Comparison of ENCODE assay signal across 9 mouse cellular contexts in genomic region chr19:5922119-5922942, GRCm38 (mm10). TPM values are rescaled to one million over a fixed set of nuclear protein-coding genes. Genes with fewer than 3 reads are reported as not detected.
DNase-seq lines count a peak whose midpoint lies in the region; ATAC-seq lines count a peak whose summit lies in the region.
"Had no signal": no experiment of that assay in that cellular context is flagged by ENCODE, and none has a peak within 500 bp of the region (broad histone marks: within the 10 kb centered on the region; RNA-seq: fewer than 3 reads in every experiment).

No protein-coding gene starts in this region.

- H3K27me3 ChIP-seq in liver, embryonic 16.5 days (ENCODE audit: control insufficient read depth, insufficient read depth, low read depth, low read length), result peaks cover 13% of the 10 kb centered on the region

- H3K9ac ChIP-seq in liver, embryonic 16.5 days (ENCODE audit: low read depth, low read length), result peak overlapping the region; percentile 52

- ATAC-seq in liver, embryonic 16.5 days (ENCODE audit: low read depth), result peak; percentile 75

- DNase-seq in 416B (ENCODE audit: low read depth), result peak; percentile 41
- DNase-seq in c-Kit-positive CD71-positive TER-119-positive erythroid progenitor cells, embryonic 14.5 days (ENCODE audit: low spot score), result peak; percentile 55
- DNase-seq in heart, postnatal 14 days, result peak; percentile 53 to 61
- no peak for DNase-seq in embryo, embryonic 10 days (ENCODE audit: low spot score)
- DNase-seq in right cerebral cortex, postnatal 4 days, result no peak
- no peak for DNase-seq in layer of hippocampus, adult 8-10 months (ENCODE audit: low spot score in 2 of 2)
- DNase-seq in cerebellum, adult 18-20 months, result no peak

- peaks cover 42% of the 10 kb centered on the region for H3K4me1 ChIP-seq in liver, embryonic 16.5 days (ENCODE audit: control insufficient read depth, low read depth, low read length)

- 26% methylated on average over 15 of the region's 15 CpGs for WGBS in liver, embryonic 16.5 days (ENCODE audit: insufficient replicate concordance)

- peak overlapping the region; percentile 41 for H3K4me3 ChIP-seq in liver, embryonic 16.5 days (ENCODE audit: low read depth, low read length)

- H3K36me3 ChIP-seq in liver, embryonic 16.5 days (ENCODE audit: control insufficient read depth, insufficient read depth), result no peaks in the 10 kb centered on the region

- intact Hi-C loops in heart, postnatal 14 days (cut with DNase I), result loop anchor here (5.0 kb wide), 1 partner anchor 95 kb away; the partner anchor contains the start of gene Capn1

- peak overlapping the region; percentile 100 for H3K4me2 ChIP-seq in liver, embryonic 16.5 days (ENCODE audit: low read depth, low read length)

- H3K9me3 ChIP-seq in liver, embryonic 16.5 days (replicated peaks; ENCODE audit: control insufficient read depth, low read length), result no peaks in the 10 kb centered on the region

- peak overlapping the region; percentile 83 for H3K27ac ChIP-seq in liver, embryonic 16.5 days (ENCODE audit: low read length)
- H3K27ac ChIP-seq: macrophage had no signal

RNA-seq across cellular contexts. Expression of gene Cdc42ep2, which starts 2.3 kb away (rescaled TPM):
- 10 to 100 TPM in 1 of 2 experiments, 1 to 10 TPM in 1; 9.9 to 12.0 TPM for total RNA-seq in heart, postnatal 14 days (2021)
- 2.9 and 3.6 TPM in 2 replicates for polyA plus RNA-seq in liver, embryonic 16.5 days (2015; fragmentation: Nextera tagmentation; extraction: Ambion mirVana)
- 1 to 10 TPM; 4.4 to 6.0 (median 5.4) TPM for total RNA-seq in layer of hippocampus, adult 8-10 months (2022)

RNA-seq across cellular contexts. Expression of gene Dpf2, which starts 9.5 kb away (rescaled TPM):
- total RNA-seq in heart, postnatal 14 days (2021), result 100 to 1,000 TPM; 101 TPM
- 48.4 and 52.8 TPM in 2 replicates for polyA plus RNA-seq in liver, embryonic 16.5 days (2015; fragmentation: Nextera tagmentation; extraction: Ambion mirVana)
- 100 to 1,000 TPM in 1 of 4 experiments, 10 to 100 TPM in 3; 89.6 to 135 (median 97.5) TPM for total RNA-seq in layer of hippocampus, adult 8-10 months (2022)

RNA-seq across cellular contexts. Expression of gene Tigd3, which starts 28.4 kb away (rescaled TPM):
- under 1 TPM; 0.79 to 0.93 TPM for total RNA-seq in heart, postnatal 14 days (2021)
- polyA plus RNA-seq in liver, embryonic 16.5 days (2015; fragmentation: Nextera tagmentation; extraction: Ambion mirVana), result 2.3 and 2.6 TPM in 2 replicates
- 1 to 10 TPM; 2.2 to 3.5 (median 2.9) TPM for total RNA-seq in layer of hippocampus, adult 8-10 months (2022)

RNA-seq across cellular contexts. Expression of gene Pola2, which starts 41.7 kb away (rescaled TPM):
- total RNA-seq in heart, postnatal 14 days (2021), result 10 to 100 TPM; 12.3 to 14.2 TPM
- polyA plus RNA-seq in liver, embryonic 16.5 days (2015; fragmentation: Nextera tagmentation; extraction: Ambion mirVana), result 47.2 and 48.6 TPM in 2 replicates
- 1 to 10 TPM; 4.4 to 8.2 (median 7.1) TPM for total RNA-seq in layer of hippocampus, adult 8-10 months (2022)

RNA-seq across cellular contexts. Expression of gene Slc25a45, which starts 44.7 kb away (rescaled TPM):
- total RNA-seq in heart, postnatal 14 days (2021), result 1 to 10 TPM; 3.3 to 4.5 TPM
- 6.3 and 6.9 TPM in 2 replicates for polyA plus RNA-seq in liver, embryonic 16.5 days (2015; fragmentation: Nextera tagmentation; extraction: Ambion mirVana)
- 1 to 10 TPM; 3.1 to 7.1 (median 4.5) TPM for total RNA-seq in layer of hippocampus, adult 8-10 months (2022)

Comparison
In these comparisons a context has a peak if more than half of its experiments do, and no peak if none do; other contexts are left out.
1. DNase-seq: peak in 416B (single experiment), c-Kit-positive CD71-positive TER-119-positive erythroid progenitor cells, embryonic 14.5 days (single experiment) and heart, postnatal 14 days (2 of 2); none in embryo, embryonic 10 days (single experiment), right cerebral cortex, postnatal 4 days (single experiment), layer of hippocampus, adult 8-10 months (0 of 2) and cerebellum, adult 18-20 months (0 of 2).